Mouse (Mus musculus): Measurements from ENCODE around the gene Ddx3y.

Gene Ddx3y

DNA sequence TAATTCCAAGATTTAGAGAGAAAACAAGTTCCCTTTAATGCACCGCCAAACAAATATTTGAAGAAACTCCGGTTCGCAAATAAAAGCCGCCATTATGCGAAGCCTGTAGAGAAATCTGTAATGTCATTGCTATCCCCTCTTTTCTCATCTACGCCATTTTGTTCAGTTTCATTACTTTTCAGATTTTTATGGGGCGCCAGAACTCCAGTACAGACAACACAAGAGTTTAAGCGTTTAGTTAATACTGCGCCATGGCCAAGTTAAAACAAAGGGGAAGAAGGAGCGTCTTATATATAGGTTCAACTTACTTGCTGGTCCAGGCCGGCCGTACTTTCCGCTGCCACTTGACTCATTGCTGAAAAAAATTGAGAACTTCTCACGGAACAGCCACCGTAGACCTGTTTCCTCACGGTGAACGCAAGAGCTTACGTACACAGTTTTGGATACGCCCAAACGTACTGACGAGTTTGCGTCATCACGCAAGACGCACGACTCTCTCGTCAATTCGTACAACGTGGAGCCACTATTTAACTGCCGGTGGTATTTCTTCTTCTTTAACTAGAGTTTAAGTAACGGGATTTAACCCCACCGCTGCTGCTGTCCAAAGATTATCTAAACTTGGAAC lies at the start of gene Ddx3y:
Ddx3y (minus strand) TSS at position 459 of the 625 bp plus-strand sequence.
- peak in 1 of 2 experiments; percentile 27 for DNase-seq (ENCODE audit: low spot score in 2 of 2)

DNA sequence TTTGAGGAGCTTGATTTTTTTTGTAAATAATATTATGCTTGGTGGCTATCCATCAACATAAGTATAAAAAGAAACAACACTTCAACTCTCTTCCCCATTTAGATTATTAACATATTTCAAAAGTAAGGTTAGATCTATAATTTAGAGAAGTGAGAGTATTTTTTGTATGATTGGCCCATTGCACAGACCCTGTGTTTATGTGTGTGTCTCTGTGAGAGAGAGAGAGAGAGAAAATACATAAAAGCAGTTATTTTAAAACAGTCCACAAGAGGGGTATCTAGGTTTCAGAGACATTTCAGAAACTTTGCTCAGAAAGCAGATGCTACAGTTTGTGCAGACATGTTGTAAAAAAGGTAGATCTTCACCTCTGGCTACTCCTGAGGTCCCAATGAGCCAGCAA lies 7.3 kb upstream of the Ddx3y start:
- no peak for DNase-seq (ENCODE audit: low spot score in 2 of 2)

DNA sequence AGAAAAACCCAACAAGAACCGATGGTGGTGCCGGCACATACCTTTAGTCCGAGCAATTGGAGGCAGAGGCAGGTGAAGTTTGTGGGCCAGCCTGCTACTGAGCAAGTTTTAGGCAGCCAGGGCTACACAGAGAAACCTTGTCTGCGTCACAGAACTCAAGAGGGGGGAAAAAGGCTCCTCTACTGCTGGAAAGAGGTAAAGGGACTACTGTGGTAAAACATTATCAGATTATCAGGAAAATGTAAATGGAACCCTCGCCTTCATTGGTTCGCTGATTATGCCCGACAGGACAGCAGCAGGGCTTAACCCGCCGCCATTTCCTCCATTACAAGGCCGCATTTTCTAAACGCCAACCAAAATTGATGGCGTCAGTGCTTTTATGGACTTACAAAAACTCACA lies 694 bp downstream of the Ddx3y start:
- no peak for DNase-seq (ENCODE audit: low spot score in 2 of 2)

GRCm38 (mm10) chrY:1246117-1246516 lies 40.3 kb downstream of the Ddx3y start:
- DNase-seq (ENCODE audit: low spot score in 2 of 2): no peak

DNA sequence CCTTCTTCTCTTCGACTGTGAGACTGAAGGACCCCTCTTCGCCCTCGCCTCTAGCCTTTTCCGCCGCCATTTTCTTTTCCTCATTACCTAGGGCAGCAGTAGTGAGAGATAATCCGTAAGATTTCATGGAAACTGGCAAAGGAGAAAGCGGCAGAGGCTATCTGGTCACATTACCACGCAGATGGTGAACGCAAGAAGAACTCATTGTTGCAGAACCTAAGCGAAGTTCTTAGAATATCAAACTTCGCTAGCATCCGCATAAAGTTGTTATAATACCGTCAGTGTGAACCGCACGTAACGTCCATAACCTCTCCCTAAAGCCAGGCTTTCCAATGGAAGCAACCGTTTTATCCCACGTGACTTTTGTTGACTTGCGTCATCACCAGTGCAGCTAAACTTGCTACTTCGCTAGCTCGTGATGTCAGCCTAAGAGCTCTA lies 41.0 kb downstream of the Ddx3y start, which contains the start of gene Uty:
Uty (minus strand) TSS at position 334 of the 438 bp plus-strand sequence.
- DNase-seq (ENCODE audit: low spot score in 2 of 2): peak in 1 of 2 experiments; percentile 10

DNA sequence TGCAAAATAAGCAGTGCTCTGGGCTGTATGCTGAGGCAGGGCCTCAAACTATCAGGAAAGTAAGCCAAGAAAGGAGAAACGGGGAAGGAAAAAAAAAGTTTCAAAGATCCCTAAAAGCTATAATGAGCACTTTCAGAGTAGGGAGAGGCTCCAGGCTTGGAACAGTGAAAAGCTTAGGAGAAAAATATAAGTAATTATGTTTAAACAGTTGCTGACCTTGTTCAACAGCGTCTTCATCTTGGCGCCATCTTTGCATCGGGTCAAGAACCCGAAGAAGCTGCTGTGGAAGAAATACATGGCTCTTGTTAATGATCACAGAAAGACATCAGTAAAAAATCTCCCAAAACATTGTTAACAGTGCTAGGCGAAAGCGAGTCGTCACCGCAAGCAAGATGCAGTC lies 41.5 kb downstream of the Ddx3y start:
- DNase-seq (ENCODE audit: low spot score in 2 of 2): no peak

- DNase-seq (ENCODE audit: low spot score in 2 of 2): no peak
Measured at GRCm38 (mm10) chrY:1244421-1244820, 42.0 kb downstream of the Ddx3y start.

DNA sequence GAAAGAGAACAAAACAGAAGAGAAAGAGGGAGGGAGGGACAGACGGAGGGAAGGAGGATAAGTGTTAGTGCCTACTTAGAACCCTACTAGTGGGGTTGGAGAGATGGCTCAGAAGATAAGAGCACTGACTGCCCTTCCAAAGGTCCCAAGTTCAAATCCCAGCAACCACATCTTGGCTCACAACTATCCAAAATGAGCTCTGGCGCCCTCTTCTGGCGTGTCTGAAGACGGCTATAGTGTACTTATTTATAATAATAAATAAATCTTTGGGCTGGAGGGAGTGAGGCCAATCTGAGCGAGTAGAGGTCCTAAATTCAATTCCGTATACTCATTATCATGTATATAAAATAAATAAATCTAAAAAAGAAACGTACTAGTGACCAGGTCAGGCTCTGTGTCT lies 66.4 kb downstream of the Ddx3y start:
- DNase-seq (ENCODE audit: low spot score in 2 of 2): no peak
